Mouse (Mus musculus) thymus, adult 2 months (tissue): Measurements from ENCODE around the gene Cmtm3.

Source experiments
- CTCF ChIP-seq: fragments of 200-500 bp; IDR thresholded peaks from 2 replicates; pipeline ENCODE4 v1.5.1; 2012; ENCODE audit warnings: mild to moderate bottlenecking, control low read depth, low read length, moderate library complexity, borderline replicate concordance; ENCODE audit not compliant: control insufficient read depth, poor library complexity, insufficient read depth; ENCODE audit errors: extremely low read depth
- POLR2A ChIP-seq: fragments of 200-500 bp; IDR thresholded peaks from 2 replicates; pipeline ENCODE4 v1.6.1; 2012; ENCODE audit warnings: mild to moderate bottlenecking, low read length, control low read depth, moderate library complexity; ENCODE audit not compliant: control insufficient read depth, poor library complexity, insufficient read depth; ENCODE audit errors: extremely low read depth

DNA sequence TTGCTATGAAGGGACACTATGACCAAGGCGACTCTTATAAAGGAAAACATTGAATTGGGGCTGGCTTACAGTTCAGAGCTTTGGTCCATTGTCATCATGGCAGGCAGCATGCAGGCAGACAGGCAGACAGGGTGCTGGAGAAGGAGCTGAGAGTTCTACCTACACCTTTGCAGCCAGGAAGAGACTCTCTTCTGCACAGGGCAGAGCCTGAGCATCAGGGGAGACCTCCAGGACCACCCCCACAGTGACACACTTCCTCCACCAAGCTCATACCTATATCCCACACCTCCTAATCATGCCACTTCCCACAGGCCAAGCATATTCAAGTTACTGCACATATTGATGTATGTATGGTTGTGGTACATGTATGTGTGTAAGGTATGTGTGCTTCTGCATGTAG lies 2.4 kb upstream of the Cmtm3 start:
- TF ChIP-seq CTCF, result no peak
- no peak for TF ChIP-seq POLR2A
